Mouse (Mus musculus): ENCODE data around the gene Smurf1. TPM values are rescaled to one million over a fixed set of nuclear protein-coding genes. Genes with fewer than 3 reads are reported as not detected.
A peak's percentile ranks its signal among the peaks of the same experiment; 100 is the strongest.

The Smurf1 gene
- polyA plus RNA-seq, 1 experiment from 2014 or later: 12.1 TPM

- Histone ChIP-seq H3K9me3 (no peaks in the 10 kb centered on the region), H3K27me3 (replicated peaks) (no peaks in the 10 kb centered on the region), H3K4me1 (no peaks in the 10 kb centered on the region), H3K4me2 (no peak overlapping the region), H3K4me3 (no peak overlapping the region), H3K9ac (no peak overlapping the region), H3K36me3 (peaks cover 100% of the 10 kb centered on the region), H3K27ac (replicated peaks) (0 out of 2 replicates have a peak overlapping the region, but pooled peaks have one; percentile 3)
- WGBS: 74% methylated on average over 4 of the region's 4 CpGs
- no peak for ATAC-seq (ENCODE audit: extremely low read depth, insufficient number of reproducible peaks, low FRiP score, low TSS enrichment)
Observed at GRCm38 (mm10) chr5:144829631-144830030, 136.0 kb downstream of the Smurf1 start.

- no peaks in the 10 kb centered on the region for H3K4me1 ChIP-seq
- no peaks in the 10 kb centered on the region for H3K9me3 ChIP-seq
- 92% methylated on average over 20 of the region's 20 CpGs for WGBS
- H3K4me3 ChIP-seq: no peak overlapping the region
- ATAC-seq (ENCODE audit: extremely low read depth, insufficient number of reproducible peaks, low FRiP score, low TSS enrichment): no peak
- no peak overlapping the region for H3K27ac ChIP-seq (replicated peaks)
- no peak overlapping the region for H3K9ac ChIP-seq
- peaks cover 100% of the 10 kb centered on the region for H3K36me3 ChIP-seq
- H3K4me2 ChIP-seq: no peak overlapping the region
- H3K27me3 ChIP-seq (replicated peaks): no peaks in the 10 kb centered on the region
Observed at GRCm38 (mm10) chr5:144828365-144829102, 137.1 kb downstream of the Smurf1 start.

Small RNA genes within 50 kb of the gene (microRNA-seq; reads per million reads assigned to microRNA genes)
- 0.82 reads per million for gene Mir7039

Other genes with a start within 250 kb of the Smurf1 start
- 0.92 and 1.9 TPM in 2 replicates for gene Tmem130, start 204.0 kb downstream of the Smurf1 start, polyA plus RNA-seq (2015; fragmentation: Nextera tagmentation; extraction: Ambion mirVana)
- 43.7 and 48.1 TPM in 2 replicates for gene Trrap, start 198.1 kb downstream of the Smurf1 start, polyA plus RNA-seq (2015; fragmentation: Nextera tagmentation; extraction: Ambion mirVana)
- not detected in 2 replicates for gene Gm4871, start 66.9 kb upstream of the Smurf1 start, polyA plus RNA-seq (2015; fragmentation: Nextera tagmentation; extraction: Ambion mirVana)
- not detected in 2 replicates for gene 1700018F24Rik, start 77.1 kb upstream of the Smurf1 start, polyA plus RNA-seq (2015; fragmentation: Nextera tagmentation; extraction: Ambion mirVana)
- 92.3 and 99.2 TPM in 2 replicates for gene Arpc1a, start 118.0 kb upstream of the Smurf1 start, polyA plus RNA-seq (2015; fragmentation: Nextera tagmentation; extraction: Ambion mirVana)
- not detected in 2 replicates for gene Kpna7, start 118.2 kb upstream of the Smurf1 start, polyA plus RNA-seq (2015; fragmentation: Nextera tagmentation; extraction: Ambion mirVana)
- 221 and 234 TPM in 2 replicates for gene Arpc1b, start 148.4 kb upstream of the Smurf1 start, polyA plus RNA-seq (2015; fragmentation: Nextera tagmentation; extraction: Ambion mirVana)
- 62.4 and 62.6 TPM in 2 replicates for gene Pdap1, start 174.4 kb upstream of the Smurf1 start, polyA plus RNA-seq (2015; fragmentation: Nextera tagmentation; extraction: Ambion mirVana)
- 135 and 150 TPM in 2 replicates for gene Bud31, start 174.5 kb upstream of the Smurf1 start, polyA plus RNA-seq (2015; fragmentation: Nextera tagmentation; extraction: Ambion mirVana)
- gene Ptcd1, start 201.3 kb upstream of the Smurf1 start, polyA plus RNA-seq (2015; fragmentation: Nextera tagmentation; extraction: Ambion mirVana): 11.6 and 11.8 TPM in 2 replicates
- gene Cpsf4, start 201.4 kb upstream of the Smurf1 start, polyA plus RNA-seq (2015; fragmentation: Nextera tagmentation; extraction: Ambion mirVana): 27.4 and 28.8 TPM in 2 replicates
- gene Atp5j2, start 226.2 kb upstream of the Smurf1 start, polyA plus RNA-seq (2015; fragmentation: Nextera tagmentation; extraction: Ambion mirVana): 1,195 and 1,380 TPM in 2 replicates
- gene Zkscan14, start 236.0 kb upstream of the Smurf1 start, polyA plus RNA-seq (2015; fragmentation: Nextera tagmentation; extraction: Ambion mirVana): 6.8 and 6.9 TPM in 2 replicates
- 9.5 and 10.9 TPM in 2 replicates for gene Zkscan5, start 238.7 kb upstream of the Smurf1 start, polyA plus RNA-seq (2015; fragmentation: Nextera tagmentation; extraction: Ambion mirVana)

Data from heart, embryonic 13.5 days (tissue).